Mouse (Mus musculus) liver, embryonic 14.5 days (tissue): ENCODE measurements around the gene Wasf2. TPM values are rescaled to one million over a fixed set of nuclear protein-coding genes. Genes with fewer than 3 reads are reported as not detected.

ENCODE experiments used
- ATAC-seq: fragments of 200-750 bp; cut with Nextera tagmentation; 2 replicates; pipeline ENCODE4 v1.8.0; 2017; ENCODE audit warnings: moderate number of reproducible peaks, mild to moderate bottlenecking, moderate library complexity; ENCODE audit not compliant: insufficient read depth
- DNase-seq, 3 experiments: peaks; one replicate each; pipeline ENCODE4 v3.0.0-alpha.2; 2012 to 2013; ENCODE audit warnings: low read depth in 3 of 3, low spot score in 3 of 3
- H3K27ac ChIP-seq: fragments of 300-500 bp; sonication (generic); 2 replicates; pipeline ENCODE4 v1.5.1; 2014; ENCODE audit warnings: moderate library complexity, mild to moderate bottlenecking, control low read depth, inconsistent platforms
- H3K27me3 ChIP-seq: fragments of 300-500 bp; sonication (generic); 2 replicates; pipeline ENCODE4 v1.6.1; 2014; ENCODE audit warnings: mild to moderate bottlenecking, low read length, moderate library complexity; ENCODE audit not compliant: control insufficient read depth, insufficient read depth
- H3K36me3 ChIP-seq: fragments of 300-500 bp; sonication (generic); replicated peaks from 2 replicates; pipeline ENCODE4 v1.6.1; 2014; ENCODE audit warnings: low read depth; ENCODE audit not compliant: control insufficient read depth, insufficient read depth
- H3K4me1 ChIP-seq, 2 experiments: fragments of 200-500 bp in 1 of 2; fragments of 300-500 bp in 1 of 2; sonication (generic) in 1 of 2; replicated peaks; 2 replicates each; pipeline ENCODE4 v1.6.1; 2012 to 2014; ENCODE audit warnings: antibody characterized with exemption in 1 of 2, inconsistent platforms in 1 of 2, low read length in 1 of 2; ENCODE audit not compliant: control insufficient read depth in 2 of 2, insufficient read depth in 2 of 2
- H3K4me2 ChIP-seq: fragments of 300-500 bp; sonication (generic); 2 replicates; pipeline ENCODE4 v1.6.1; 2014; ENCODE audit warnings: low read depth, mild to moderate bottlenecking, control low read depth, moderate library complexity
- H3K4me3 ChIP-seq, 2 experiments: fragments of 200-500 bp in 1 of 2; fragments of 300-500 bp in 1 of 2; sonication (generic) in 1 of 2; 2 replicates each; pipeline ENCODE4 v1.5.1; 2012 to 2014; ENCODE audit warnings: low read depth in 2 of 2, low read length in 2 of 2, mild to moderate bottlenecking in 2 of 2, control low read depth in 1 of 2, inconsistent platforms in 1 of 2, moderate library complexity in 1 of 2; ENCODE audit not compliant: insufficient read depth in 1 of 2
- H3K9ac ChIP-seq: fragments of 300-500 bp; sonication (generic); replicated peaks from 2 replicates; pipeline ENCODE4 v1.6.1; 2014; ENCODE audit warnings: mild to moderate bottlenecking, control low read depth, moderate library complexity
- H3K9me3 ChIP-seq: fragments of 300-500 bp; sonication (generic); 2 replicates; pipeline ENCODE4 v1.6.1; 2016; ENCODE audit warnings: low read length, mixed read lengths; ENCODE audit not compliant: control insufficient read depth
- CTCF ChIP-seq: IDR thresholded peaks from 2 replicates; pipeline ENCODE4 v1.5.1; 2016; ENCODE audit warnings: antibody characterized with exemption, low read depth, control low read depth
- EP300 ChIP-seq: IDR thresholded peaks from 2 replicates; pipeline ENCODE4 v1.6.1; 2016; ENCODE audit warnings: antibody characterized with exemption, low read depth
- WGBS: fragments of 180-500 bp; shearing (Covaris S2); extraction: QIAGEN DNeasy Blood & Tissue Kit; methylation state at CpG from one replicate; pipeline ENCODE4 v1.1.7; 2014; ENCODE audit not compliant: insufficient replicate concordance; 5-methylcytosine and 5-hydroxymethylcytosine counted together
- polyA plus RNA-seq, 2 experiments: library from polyadenylated mRNA; depleted of rRNA in 1 of 2; stranded (reverse) in 1 of 2; unstranded in 1 of 2; fragments of >200 nt; fragmentation: Nextera tagmentation in 1 of 2; extraction: Ambion mirVana in 1 of 2; gene quantifications; 2 replicates each; pipeline versions ENCODE4 v1.2.1 to v1.2.3; 2012 to 2014

Gene Wasf2
- polyA plus RNA-seq, 2 experiments, result 11.4 to 31.4 TPM

- Histone ChIP-seq H3K9me3 (no peaks in the 10 kb centered on the region), H3K9ac (no peak overlapping the region), H3K4me3 (no peak overlapping the region), H3K27me3 (no peaks in the 10 kb centered on the region), H3K36me3 (peaks cover 23% of the 10 kb centered on the region), H3K4me2 (no peak overlapping the region), H3K27ac (no peak overlapping the region), H3K4me1 (no peaks in the 10 kb centered on the region)
- DNase-seq (no peak), ATAC-seq (no peak)
- WGBS, result 80% methylated on average over 2 of the region's 2 CpGs
- TF ChIP-seq EP300 (no peak), CTCF (no peak)
Measured at GRCm38 (mm10) chr4:133196136-133196535, 65.8 kb downstream of the Wasf2 start.

GRCm38 (mm10) chr4:133196852-133197251 lies 66.5 kb downstream of the Wasf2 start:
- Histone ChIP-seq H3K27ac (no peak overlapping the region), H3K4me2 (no peak overlapping the region), H3K9me3 (no peaks in the 10 kb centered on the region), H3K9ac (no peak overlapping the region), H3K4me3 (no peak overlapping the region), H3K27me3 (no peaks in the 10 kb centered on the region), H3K36me3 (peaks cover 19% of the 10 kb centered on the region), H3K4me1 (no peaks in the 10 kb centered on the region)
- ATAC-seq, result no peak
- WGBS, result 67% methylated on average over 7 of the region's 7 CpGs
- DNase-seq, result no peak
- no peak for TF ChIP-seq EP300
- TF ChIP-seq CTCF, result no peak

GRCm38 (mm10) chr4:133197355-133197754 lies 67.0 kb downstream of the Wasf2 start:
- no peak for TF ChIP-seq CTCF
- Histone ChIP-seq H3K27me3 (no peaks in the 10 kb centered on the region), H3K9me3 (no peaks in the 10 kb centered on the region), H3K4me2 (no peak overlapping the region), H3K4me3 (no peak overlapping the region), H3K9ac (no peak overlapping the region), H3K4me1 (no peaks in the 10 kb centered on the region), H3K27ac (no peak overlapping the region), H3K36me3 (peaks cover 16% of the 10 kb centered on the region)
- DNase-seq (no peak), ATAC-seq (no peak)
- 74% methylated on average over 5 of the region's 5 CpGs for WGBS

- ATAC-seq (no peak), DNase-seq (no peak)
- Histone ChIP-seq H3K9me3 (no peaks in the 10 kb centered on the region), H3K4me2 (no peak overlapping the region), H3K27ac (no peak overlapping the region), H3K36me3 (peaks cover 16% of the 10 kb centered on the region), H3K9ac (no peak overlapping the region), H3K4me1 (no peaks in the 10 kb centered on the region), H3K4me3 (no peak overlapping the region), H3K27me3 (no peaks in the 10 kb centered on the region)
- TF ChIP-seq EP300 (no peak), CTCF (no peak)
- WGBS, result 74% methylated on average over 13 of the region's 13 CpGs
Measured at GRCm38 (mm10) chr4:133197801-133198286, 67.5 kb downstream of the Wasf2 start.

GRCm38 (mm10) chr4:133198337-133199180 lies 68.3 kb downstream of the Wasf2 start:
- no peak overlapping the region for H3K27ac ChIP-seq
- no peaks in the 10 kb centered on the region for H3K4me1 ChIP-seq
- DNase-seq (no peak), ATAC-seq (no peak)
- peaks cover 14% of the 10 kb centered on the region for H3K36me3 ChIP-seq
- H3K27me3 ChIP-seq, result no peaks in the 10 kb centered on the region
- H3K9ac ChIP-seq, result no peak overlapping the region
- no peaks in the 10 kb centered on the region for H3K9me3 ChIP-seq
- no peak overlapping the region for H3K4me2 ChIP-seq
- 64% methylated on average over 19 of the region's 19 CpGs for WGBS
- TF ChIP-seq EP300 (no peak), CTCF (no peak)
- no peak overlapping the region for H3K4me3 ChIP-seq
